Mouse (Mus musculus) gonadal fat pad, adult 2 months (tissue): ENCODE results near the gene Memo1. TPM values are rescaled to one million over a fixed set of nuclear protein-coding genes. Genes with fewer than 3 reads are reported as not detected.
"Not testable (repeated sequence)": the region's sequence is repeated elsewhere in the genome, so short reads cannot be mapped to it uniquely, and the experiment has no call there.

Experiments
- DNase-seq: peaks from one replicate; pipeline ENCODE4 v3.0.0-alpha.2; 2012; ENCODE audit warnings: low read depth
- polyA plus RNA-seq: library from polyadenylated mRNA; depleted of rRNA; stranded (reverse); fragments of >200 nt; gene quantifications from 2 replicates; pipeline ENCODE4 v1.2.3, GENCODE M21; 2012; rRNA removed

Gene Memo1
- polyA plus RNA-seq, result 30.0 and 47.4 TPM in 2 replicates

DNA sequence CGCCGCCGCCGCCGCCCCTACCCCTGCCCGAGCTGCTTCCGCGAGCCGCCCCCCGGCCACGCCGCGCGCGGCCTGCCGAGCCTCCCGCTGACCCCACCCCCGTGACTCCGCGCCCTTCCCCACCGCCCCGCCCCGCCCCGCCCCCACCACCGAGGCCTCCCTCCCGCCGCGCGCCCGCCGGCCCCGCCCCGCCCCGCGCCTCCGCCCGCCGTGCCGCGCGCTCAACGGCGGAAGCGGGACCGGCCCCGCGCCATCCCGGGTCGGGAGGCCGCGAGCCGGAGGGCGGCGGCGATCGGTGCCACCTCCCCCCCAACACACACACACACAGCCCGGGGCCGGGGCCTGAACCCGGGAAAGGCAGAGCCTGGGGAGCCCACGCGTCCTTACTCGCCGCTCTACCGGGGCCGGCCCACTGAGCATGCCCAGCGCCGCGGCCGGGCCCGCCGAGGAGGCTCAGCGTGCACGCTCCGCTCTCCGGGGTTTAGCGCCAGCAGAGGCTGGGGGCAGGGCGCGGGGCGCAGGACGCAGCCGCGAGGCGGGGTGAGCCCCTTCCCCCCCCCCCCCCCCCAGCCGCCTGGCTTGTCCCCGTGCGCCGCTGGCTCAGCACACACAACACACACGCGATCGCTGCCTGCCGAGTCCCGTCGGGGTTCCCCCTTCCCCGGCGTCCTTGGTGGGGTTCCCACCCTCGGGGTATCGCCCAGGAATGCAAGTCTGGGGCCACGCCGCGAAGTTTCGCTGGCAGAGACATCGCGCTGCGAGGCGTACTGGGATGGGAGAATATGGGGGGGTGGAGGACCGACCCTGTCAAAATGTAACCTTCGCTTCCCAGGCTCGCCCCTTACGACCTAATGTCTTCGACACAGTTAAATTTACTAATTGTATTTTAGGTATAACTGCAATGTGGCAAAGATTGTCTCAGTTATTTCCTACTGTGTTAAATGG, at the start of gene Memo1:
Gene Memo1, minus strand, starts transcription at position 496 of the 945 bp plus-strand sequence.
- no peak for DNase-seq

DNA sequence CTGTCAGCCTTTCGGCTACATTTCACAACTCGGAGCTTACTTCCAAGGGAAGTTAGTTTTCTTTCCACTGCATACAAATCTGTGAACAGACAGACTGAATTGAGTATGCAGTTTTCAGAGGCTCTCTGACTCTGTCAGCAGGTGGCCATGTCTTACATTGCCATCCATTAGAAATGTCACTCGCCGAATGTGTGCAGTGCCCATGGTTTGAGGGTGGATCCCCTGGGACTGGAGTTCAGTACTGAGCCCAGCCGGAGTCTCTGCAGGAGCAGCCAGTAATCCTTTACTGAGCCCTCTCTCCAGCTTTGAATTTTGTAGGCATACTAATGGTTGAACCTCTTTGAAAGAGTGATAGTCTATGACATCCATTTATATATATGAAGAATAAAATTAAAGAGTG, 45.8 kb upstream of the Memo1 start:
- no peak for DNase-seq

DNA sequence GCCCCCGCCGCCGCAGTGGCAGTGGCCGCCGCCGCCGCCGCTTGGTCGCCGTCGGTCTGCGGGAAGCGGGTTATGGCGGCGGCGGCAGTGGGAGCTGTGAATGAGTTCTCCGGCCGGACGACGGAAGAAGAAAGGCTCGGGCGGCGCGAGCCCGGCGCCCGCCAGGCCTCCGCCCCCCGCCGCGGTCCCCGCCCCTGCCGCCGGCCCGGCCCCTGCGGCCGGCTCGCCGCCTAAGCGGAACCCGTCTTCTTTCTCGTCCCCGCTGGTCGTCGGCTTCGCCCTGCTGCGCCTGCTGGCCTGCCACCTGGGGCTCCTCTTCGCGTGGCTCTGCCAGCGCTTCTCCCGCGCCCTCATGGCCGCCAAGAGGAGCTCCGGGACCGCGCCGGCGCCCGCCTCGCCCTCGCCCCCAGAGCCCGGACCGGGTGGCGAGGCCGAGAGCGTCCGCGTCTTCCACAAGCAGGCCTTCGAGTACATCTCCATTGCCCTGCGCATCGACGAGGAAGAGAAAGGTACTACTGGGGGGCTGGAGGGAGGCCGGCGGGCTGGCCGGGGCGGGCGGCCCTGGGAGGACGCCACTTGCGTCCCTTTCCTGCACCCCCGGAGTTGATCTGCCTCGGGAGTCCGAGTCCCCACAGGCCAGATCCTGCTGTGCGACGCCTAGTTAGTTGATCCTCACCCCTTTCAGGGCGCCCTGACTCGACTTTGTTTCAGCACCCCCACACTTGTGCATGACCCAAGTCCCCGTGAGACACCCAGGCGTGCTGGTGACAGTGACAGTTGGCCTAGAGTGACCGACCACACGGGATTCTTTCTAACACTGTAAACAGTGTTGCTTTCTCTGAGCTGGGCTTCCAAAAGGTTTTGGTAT, 43.9 kb upstream of the Memo1 start, which contains the start of gene Spast:
Gene Spast, plus strand, starts transcription at position 51 of the 868 bp plus-strand sequence.
- no peak for DNase-seq

DNA sequence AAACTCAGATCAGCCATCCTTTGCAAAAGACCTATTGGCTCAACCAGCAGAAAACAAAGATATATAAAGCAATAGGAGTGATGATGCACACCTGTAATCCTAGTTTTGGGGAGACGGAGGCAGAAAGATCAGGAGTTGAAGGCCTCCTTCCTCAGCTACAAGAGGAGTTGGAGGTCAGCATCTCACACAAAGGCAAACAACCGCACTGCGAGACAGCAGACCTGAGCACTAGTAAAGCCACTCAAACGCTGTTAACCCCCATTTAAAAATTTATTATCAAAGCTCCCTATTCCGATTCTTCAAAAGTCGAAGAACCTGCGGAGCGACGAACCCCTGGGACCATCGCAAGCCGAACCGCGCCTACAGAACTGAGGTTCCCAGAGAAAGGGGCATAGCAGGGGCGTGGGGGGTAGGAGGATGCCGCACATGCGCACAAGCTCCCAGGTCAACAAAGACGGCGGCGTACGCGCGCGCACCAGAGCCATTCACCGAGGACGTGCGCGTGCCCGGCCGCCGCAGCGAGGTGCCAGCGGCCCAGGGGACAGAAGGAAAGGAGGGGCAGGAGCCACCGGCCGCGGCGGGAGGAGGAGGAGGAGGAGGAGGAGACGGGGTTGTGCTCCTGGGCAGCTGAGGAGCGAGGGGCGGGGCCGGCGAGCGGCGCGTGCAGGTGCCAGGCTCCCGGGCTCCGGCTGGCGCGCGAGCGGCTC, 43.1 kb upstream of the Memo1 start:
- no peak for DNase-seq

DNA sequence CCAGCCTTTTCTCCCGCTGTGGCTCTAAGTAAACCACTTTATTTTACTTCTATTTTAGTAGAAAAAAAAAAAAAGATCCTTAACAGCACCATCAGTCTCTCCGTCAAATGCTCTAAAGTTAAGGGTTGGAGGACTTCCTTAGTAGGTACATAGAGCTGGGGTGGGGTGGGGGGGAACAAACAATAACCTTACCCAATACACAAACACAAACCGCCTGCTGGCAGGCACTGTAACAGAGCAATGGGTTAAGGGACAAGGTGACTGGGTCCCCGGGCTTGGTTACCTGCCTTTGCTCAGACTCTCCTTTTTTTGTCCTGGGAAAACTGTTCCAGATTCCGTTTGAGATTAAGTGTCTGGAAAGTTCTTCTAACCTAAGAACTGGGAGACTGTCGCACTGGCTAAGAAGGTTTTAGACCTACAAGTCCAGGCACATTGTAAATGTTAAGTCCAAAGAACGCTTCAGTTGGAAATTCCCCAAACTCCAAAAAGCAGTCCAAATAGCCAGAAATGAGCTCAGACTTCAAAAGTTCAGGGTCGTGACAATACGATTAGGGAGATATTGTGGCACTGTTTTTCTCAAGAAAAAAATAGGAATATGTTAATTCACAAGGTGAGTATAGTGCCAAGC, 35.8 kb upstream of the Memo1 start:
- no peak for DNase-seq

DNA sequence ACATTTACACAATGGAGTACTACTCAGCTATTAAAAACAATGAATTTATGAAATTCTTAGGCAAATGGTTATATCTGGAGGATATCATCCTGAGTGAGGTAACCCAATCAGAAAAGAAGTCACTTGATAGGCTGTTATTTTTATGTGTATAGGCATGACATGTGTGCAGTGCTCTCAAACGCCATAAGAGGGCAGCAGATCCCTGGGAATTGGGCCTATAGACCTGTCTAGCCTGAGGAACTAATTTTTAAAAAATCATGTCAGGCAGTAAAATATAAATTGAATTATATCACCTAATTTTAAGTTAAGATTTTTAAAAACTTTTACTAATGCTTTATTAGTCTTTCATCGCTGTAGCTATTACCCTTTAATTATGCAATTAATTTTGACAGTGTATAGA, 32.8 kb upstream of the Memo1 start:
- not testable (repeated sequence) for DNase-seq

DNA sequence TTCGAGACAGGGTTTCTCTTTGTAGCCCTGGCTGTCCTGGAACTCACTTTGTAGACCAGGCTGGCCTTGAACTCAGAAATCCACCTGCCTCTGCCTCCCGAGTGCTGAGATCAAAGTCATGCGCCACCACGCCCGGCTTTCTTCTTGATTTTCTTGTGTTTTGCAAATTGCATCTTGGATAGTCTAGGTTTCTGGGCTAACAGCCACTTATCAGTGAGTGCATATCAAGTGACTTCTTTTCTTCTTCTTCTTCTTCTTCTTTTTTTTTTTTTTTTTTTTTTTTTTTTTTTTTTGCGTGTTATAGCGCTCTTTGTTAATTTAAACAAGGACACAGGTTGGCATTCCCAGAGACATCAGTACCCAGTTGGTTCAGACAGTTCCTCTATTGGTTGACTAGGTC, 31.9 kb upstream of the Memo1 start:
- DNase-seq, result not testable (repeated sequence)

DNA sequence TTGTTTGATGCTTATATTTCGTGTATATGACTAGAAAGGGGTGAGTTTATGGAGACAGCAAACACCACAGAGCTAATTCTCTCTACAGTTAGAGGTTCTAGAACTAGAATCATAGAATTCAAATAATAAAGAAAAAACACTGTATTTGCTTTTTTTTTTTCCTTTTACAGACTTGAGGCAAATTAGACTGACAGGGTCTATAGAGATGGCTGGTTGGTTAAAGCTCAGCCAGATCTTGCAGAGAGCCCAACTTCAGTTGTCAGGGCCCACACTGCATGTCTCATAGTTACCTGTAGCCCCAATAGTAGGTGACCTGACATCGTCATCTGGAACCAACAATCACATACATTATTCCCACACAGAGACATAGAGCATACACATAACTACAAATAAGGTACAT, 28.5 kb upstream of the Memo1 start, which contains the start of gene Dpy30:
Gene Dpy30, minus strand, starts transcription at position 101 of the 400 bp plus-strand sequence.
- no peak for DNase-seq

DNA sequence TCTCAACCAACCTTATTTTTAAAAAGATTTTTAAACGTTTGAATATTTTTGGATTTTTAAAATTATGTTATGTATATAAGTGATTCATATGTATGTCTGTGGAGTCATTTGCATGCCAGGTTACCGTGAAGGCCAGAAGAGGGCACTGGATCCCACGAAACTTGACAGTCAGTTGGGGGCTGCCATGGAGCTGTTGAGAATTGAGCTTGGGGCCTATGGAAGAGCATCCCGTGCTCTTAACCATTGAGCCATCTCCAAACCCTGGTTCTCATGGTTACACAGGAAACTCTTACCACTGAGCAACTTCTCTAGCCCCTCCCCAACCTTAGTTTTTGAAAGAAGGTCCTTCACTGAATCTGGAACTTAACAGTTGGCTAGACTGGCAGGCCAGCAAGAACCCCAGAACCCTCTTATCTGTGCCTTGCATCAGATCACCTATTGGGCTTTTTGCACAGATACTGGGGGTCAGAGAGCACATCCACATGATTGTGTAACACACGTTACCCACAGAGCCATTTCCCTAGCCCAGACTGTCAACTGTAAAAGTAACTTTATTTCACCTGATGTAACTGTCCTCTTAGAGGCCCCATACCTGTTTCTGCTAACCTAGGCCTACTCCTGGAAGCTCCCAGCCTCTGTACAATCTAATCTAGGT, 27.2 kb upstream of the Memo1 start:
- DNase-seq, result no peak

DNA sequence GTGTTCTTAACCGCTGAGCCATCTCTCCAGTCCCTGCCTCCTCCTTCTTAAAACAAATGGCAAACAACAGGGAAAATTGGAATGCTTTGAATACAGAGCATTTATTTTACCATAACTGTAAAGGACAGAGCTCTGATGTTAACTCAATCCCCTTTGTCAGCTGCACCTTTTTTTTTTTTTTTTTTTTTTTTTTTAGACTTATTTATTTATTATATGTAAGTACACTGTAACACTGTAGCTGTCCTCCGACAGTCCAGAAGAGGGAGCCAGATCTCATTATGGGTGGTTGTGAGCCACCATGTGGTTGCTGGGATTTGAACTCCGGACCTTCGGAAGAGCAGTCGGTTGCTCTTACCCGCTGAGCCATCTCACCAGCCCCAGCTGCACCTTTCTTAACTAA, 23.4 kb upstream of the Memo1 start:
- no peak for DNase-seq

DNA sequence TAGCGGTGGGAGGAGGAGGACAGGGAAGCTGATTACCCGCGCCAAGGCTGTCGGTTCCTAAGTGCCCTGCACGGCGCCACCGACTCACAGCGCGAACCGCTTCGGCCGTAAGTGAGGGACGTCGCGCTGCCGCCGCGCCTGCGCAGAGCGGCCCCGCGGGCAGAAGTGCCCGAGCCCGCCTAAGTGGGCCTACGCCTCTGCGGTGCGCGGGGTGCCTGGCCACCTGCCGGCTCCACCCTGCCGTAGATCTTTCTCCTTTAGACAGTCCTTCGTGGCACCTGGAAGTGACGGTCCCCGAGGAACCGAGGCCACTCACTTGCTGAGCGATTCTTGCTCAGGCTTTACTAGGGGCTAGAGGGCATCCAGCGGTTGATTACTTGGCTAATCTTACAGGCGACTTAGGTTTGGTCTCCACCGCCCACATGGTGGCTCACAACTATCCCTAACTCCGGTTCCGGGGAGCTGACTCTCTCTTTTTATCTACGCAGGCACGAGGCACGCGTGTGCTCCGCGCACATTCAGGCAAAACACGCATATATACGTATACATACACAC, 21.1 kb upstream of the Memo1 start:
- DNase-seq, result no peak

DNA sequence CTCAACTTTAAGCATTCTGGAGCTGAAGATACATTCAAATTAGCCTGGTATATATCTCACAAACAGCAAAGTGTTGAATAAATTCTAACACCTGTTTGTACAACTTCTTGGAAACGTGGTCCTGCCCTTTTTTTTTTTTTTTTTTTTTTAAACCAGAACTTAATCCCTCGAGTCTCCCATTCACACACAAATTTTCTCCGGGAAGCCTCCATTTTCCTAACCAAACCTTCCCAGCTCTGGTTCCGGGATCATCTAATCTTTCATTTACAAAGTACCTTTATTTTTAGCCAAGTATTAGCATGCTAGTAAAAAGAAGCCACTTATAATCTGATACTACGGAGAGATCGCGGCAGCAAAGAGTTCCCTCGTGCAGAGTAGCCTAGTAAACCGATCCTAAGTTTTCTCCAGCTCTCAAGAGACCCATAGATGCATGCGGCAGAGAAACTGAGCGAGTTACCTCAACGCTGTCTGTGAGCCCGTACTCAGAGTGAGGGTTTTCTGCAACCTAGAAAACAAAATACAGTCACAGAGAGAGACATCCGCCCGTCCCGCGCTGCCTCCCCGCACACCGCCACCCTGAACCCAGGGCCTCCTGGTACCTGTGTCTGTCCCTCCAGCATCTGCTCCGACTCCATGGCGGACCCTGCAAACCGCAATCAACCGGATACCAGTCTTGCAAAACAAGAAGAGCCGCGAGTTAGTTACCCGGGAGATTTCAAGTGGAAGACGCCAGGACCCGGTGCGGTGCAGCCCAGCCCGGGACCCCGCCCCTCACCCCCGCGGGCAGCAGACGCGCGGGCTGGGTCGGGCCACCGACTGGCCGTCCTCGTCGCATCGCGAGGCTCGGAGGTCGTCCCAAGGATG, 20.4 kb upstream of the Memo1 start:
- DNase-seq, result no peak

DNA sequence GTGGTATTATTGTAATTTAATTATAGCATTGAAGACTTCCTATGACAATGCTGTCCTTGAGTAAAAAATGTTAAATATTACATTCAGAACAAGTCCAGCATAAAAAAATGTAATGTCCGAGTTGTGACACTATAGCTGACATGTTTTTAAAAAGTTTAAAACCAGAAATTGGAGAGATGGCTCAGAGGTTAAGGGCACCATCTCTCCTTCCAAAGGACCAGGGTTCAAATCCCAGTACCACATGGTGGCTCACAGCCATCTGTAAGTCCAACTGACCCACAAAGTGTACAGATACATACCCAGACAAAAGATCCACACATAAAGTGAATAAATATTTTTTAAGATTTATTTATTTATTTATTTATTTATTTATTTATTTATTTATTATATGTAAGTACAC, 10.7 kb upstream of the Memo1 start:
- DNase-seq, result no peak

DNA sequence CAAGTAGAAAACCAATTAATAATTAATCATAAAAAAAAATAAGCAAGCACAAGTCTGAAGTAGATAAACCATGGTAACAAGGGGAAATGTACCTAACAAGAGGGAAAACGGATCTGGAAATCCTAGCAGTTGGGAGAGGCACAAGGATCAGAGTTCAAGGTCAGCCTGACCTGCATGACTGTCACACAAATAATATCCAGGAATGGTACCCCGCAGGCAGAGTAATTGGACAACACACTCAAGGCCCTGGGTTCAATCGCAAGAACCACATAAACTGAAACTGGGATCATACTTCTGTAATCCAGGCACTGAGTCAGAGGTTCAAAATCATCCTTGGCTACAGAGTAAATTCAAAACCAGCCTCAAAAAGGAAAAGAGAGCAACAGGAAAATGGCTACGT, 10.3 kb upstream of the Memo1 start:
- no peak for DNase-seq

DNA sequence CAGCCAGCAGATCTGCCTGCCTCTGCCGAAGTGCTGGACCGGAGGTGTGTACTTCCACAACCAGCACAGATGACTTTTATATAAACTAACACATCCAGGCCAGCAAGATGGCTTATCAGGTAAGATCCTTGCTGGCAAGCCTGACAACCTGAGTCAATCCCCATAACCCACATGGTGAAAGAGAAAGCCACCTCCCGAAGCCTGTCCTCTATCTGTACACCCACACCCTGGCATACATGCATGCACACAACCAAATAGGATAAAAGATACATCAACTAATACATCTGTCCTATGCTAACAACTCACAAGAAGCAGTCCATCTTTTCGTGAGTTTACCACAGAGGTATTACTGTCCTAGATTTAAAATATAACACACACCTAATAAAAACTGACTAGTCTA, 8.7 kb upstream of the Memo1 start:
- no peak for DNase-seq

DNA sequence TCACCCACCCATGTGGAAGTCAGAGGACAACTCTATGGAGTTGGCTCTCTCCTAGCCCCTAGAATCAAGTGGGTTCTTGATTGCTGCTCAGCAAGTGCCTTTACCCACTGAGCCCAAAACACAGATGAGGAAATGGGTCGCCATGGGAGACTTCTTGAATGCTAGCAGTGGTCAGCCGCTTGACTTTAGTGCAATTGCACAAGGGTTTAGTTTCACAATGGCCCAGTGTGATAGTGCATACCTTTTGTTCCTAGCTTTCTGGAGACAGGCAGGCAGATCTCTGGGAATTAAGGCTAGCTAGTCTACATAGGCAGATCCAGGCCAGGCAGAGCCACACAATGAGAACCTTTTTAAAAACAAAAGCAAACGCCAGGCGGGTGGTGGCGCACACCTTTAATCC, 4.8 kb upstream of the Memo1 start:
- no peak for DNase-seq

DNA sequence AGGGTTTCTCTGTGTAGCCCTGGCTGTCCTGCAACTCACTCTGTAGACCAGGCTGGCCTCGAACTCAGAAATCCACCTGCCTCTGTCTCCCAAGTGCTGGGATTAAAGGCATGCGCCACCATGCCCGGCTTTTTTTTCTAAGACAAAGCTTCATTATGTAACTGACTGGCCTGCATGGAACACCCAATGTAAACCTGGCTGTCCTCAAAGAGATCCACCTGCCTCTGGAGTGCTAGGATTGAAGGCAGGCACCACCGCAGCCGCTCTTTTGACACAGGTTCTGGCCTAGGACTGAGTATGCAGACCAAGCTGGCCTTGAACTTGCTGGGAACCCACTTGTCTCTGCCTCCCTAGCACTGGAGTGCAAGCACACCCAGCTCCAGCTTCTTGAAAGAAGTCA, 1.7 kb upstream of the Memo1 start:
- not testable (repeated sequence) for DNase-seq

DNA sequence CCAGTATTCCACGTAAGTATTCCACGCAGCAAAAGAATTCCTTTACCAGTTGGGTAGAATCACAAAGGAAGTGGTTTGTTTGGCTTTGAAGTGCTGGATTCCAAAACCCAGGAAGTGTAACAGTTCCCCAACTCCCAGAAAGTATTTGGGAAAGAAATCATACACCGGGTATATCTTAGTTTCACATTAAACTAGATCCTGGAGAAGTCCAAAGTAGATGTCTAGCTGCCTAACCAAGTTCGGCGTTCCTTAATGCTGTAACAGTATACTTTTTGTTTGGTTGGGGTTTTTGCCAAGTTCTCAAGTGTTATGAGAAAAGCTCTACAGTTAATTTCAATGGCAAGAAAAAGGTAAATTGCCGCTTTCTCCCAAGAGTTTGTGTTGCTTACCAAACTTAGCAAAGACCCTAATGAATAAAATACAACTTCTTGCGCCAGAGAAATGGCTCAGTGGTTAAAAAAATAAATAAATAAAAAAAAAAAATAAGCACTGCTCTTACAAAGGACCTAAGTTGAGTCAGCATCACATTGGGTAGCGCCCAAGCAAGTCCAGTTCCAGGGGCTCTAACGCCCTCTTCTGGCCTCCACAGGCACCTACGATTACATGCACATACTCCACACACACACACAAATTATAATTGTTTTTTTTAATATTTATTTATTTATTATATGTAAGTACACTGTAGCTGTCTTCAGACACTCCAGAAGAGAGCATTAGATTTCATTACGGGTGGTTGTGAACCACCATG, 929 bp upstream of the Memo1 start:
- DNase-seq, result no peak
